Mouse (Mus musculus): Measurements from ENCODE around the gene Tcf7l2. TPM values are rescaled to one million over a fixed set of nuclear protein-coding genes. Genes with fewer than 3 reads are reported as not detected.

Tcf7l2 gene
- total RNA-seq, 2 experiments from 2014 or later = 8.1 to 12.1 TPM

- no peak for DNase-seq (ENCODE audit: low spot score in 2 of 2)
- intact Hi-C loops (cut with DNase I) = no loop called here
Observed at GRCm38 (mm10) chr19:55868597-55868996, 127.0 kb downstream of the Tcf7l2 start.

- no peak for DNase-seq (ENCODE audit: low spot score in 2 of 2)
- intact Hi-C loops (cut with DNase I) = loop anchor here (10.0 kb wide), 2 partner anchors 326 to 456 kb away; no protein-coding TSS in a partner anchor
Observed at GRCm38 (mm10) chr19:55870825-55871224, 129.2 kb downstream of the Tcf7l2 start.

DNA sequence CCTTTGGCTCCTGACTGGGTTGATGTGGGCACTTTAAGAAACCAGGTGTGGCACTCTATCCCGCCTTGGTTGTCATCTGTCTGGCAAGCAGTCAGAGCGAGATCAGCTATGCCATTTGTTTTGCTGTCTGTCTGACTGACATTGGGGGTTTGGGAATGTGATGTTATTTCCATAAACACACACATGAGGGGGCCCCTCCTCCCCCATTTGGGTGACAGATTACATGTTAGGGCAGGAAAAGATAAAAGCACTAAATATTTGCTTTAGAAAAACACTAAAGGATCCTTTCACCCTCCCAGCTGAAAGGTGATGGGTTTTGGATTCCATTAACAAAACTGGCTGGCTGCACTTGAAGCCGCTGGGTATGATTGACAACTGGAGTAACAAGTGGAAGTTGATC, 129.9 kb downstream of the Tcf7l2 start:
- DNase-seq (ENCODE audit: low spot score in 2 of 2) = no peak
- intact Hi-C loops (cut with DNase I) = loop anchor here (10.0 kb wide), 2 partner anchors 327 to 457 kb away; no protein-coding TSS in a partner anchor

DNA sequence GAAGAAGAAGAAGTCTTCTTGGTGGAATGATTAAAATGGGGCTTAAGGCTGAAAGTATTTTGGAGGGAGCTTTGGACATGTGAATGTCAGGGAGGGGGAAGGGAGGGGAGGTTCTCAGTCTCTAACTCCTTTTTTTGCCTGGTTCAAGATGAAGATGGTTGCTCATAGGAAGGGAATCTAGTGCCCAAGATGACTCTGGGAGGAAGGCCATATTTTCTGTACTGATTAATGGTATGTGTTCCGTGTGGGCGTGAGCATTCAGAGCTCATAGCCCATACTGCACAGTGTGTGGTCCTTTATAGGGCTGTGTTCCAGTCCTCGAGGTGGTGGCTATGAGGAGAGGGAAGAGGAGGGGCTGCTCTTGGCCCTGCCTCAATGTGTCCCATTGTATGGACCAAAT, 131.6 kb downstream of the Tcf7l2 start:
- intact Hi-C loops (cut with DNase I) = loop anchor here (10.0 kb wide), 2 partner anchors 328 to 458 kb away; no protein-coding TSS in a partner anchor

GRCm38 (mm10) chr19:55876501-55876900, 134.9 kb downstream of the Tcf7l2 start:
- peak in 1 of 2 experiments; percentile 59 for DNase-seq (ENCODE audit: low spot score in 2 of 2)
- intact Hi-C loops (cut with DNase I) = loop anchor here (5.0 to 10.0 kb wide), 4 partner anchors 134 to 539 kb away; partner anchors contain the start of gene Tcf7l2

More for the DNA sequence above, 131.6 kb downstream of the Tcf7l2 start:
- DNase-seq (ENCODE audit: low spot score in 2 of 2) = no peak

- DNase-seq (ENCODE audit: low spot score in 2 of 2) = peak; percentile 27 to 29
- intact Hi-C loops (cut with DNase I) = loop anchor here (5.0 to 10.0 kb wide), 4 partner anchors 135 to 540 kb away; partner anchors contain the start of gene Tcf7l2
Observed at GRCm38 (mm10) chr19:55877404-55877915, 135.8 kb downstream of the Tcf7l2 start.

DNA sequence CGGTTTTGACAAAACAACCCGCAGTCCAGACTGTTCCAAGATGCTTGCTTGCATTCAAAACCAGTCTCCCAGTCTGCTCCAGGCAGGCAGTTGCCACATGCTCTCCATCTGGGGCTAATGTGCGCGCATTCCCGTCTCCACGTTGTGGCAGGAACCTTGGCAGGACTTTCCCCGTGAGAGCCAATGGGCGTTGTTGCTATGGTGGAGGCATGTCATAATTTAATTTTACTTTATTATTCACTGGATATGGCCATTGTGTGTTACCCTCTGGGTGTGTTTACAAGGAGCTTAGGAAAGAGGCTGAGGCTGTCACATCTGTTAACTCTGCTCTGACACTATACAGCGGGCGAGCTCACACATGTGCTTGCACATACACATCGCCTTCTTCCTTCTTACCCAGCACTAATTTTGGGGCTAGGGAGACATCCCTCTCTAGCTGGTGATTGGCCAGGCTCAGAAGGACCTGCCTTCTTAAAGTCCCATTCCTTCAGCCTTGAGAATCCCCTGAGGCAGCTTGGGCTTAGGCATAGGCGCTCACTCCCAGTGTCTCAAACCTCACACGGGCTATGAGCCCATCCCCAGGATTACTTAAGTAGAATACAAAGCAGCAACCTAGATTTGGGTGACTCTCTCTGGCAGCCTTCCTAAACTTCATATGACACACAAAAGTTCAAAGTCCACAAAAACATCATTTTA, 139.2 kb downstream of the Tcf7l2 start:
- intact Hi-C loops (cut with DNase I) = no loop called here
- DNase-seq (ENCODE audit: low spot score in 2 of 2) = peak in 1 of 2 experiments; percentile 37

DNA sequence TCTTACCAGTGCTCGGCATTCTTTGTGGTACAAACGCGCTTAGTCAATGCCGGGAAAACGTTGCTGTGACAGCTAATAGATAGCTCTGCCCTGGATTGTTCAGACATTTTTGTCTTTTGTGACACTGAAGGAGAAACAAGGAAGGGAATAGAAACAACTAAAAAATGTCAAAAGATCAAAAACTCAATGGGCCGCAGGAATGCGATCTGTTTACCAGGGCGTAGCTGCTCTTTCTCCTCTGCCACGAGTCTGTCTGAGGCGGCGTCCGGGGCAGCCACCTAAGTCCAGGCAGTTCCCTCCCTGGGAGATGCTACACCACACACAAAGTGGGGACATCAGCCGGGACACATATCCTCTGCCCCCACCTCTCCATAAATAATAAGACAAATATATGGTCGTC, 144.9 kb downstream of the Tcf7l2 start:
- DNase-seq (ENCODE audit: low spot score in 2 of 2) = no peak
- intact Hi-C loops (cut with DNase I) = no loop called here

DNA sequence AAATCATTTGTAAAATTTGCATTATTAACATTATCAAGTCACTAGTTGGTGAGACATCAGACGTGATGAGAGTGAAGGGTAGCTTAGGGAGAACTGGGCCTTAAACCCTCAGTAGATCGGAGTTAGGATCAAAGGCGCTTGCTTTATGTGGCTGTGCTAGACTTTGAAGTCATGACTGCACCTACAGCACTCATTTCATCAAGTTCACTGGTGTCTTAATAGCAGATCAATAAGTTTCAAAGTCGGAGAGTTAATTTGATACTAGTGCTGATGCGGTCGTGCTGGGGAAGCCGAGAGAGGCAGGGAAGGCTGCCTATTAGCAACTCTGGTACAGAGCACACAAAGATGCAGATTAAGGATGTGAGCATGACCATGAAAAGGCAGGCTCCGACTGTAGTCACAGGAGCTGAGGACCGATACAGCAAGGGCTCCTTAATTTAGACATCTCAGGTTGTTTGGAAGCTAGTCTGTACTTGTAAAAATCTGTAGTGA, 150.1 kb downstream of the Tcf7l2 start:
- intact Hi-C loops (cut with DNase I) = loop anchor here (5.0 kb wide), 1 partner anchor 139 kb away; no protein-coding TSS in a partner anchor
- DNase-seq (ENCODE audit: low spot score in 2 of 2) = no peak

- no peak for DNase-seq (ENCODE audit: low spot score in 2 of 2)
- intact Hi-C loops (cut with DNase I) = loop anchor here (5.0 kb wide), 1 partner anchor 141 kb away; no protein-coding TSS in a partner anchor
Observed at GRCm38 (mm10) chr19:55893557-55893956, 151.9 kb downstream of the Tcf7l2 start.

DNA sequence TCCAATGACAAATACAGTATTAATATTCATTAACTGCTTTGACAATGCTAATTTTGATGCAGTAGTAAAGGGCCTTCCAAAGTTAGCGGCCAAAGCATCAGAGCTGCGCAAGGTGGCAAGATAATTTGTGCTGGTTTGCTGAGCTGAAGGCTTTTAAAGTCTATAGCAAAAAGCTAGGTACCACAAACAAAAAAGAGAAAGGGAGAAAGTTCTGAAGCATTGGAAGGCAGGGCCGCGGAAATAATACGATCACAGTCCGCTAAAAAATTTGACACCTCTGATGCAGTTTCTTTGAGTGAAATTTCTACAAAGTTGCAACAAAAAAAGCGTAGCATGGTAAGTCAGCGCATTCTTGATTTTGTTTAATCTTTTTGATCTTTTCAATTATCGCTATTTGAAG, 152.8 kb downstream of the Tcf7l2 start:
- intact Hi-C loops (cut with DNase I) = loop anchor here (5.0 kb wide), 1 partner anchor 142 kb away; no protein-coding TSS in a partner anchor
- DNase-seq (ENCODE audit: low spot score in 2 of 2) = no peak

DNA sequence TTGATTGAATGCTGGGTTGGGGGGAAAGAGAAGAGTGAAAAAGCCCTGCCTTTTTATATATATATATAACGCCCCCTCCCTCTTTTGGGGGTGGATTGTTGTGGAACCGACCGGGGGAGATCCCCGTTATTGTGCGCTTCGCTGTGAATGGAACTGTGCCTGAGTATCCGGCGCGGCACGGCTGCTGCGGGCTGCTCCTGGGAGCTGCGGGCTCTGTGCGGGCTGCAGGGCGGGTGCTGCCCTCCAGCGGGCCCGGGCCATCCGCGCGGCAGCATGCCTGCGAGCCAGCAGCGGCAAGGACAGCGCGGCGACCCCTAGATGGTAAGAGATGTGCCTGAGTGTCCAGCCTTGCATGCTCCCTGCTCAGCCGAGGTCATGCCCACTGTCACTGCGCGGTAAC, 153.7 kb downstream of the Tcf7l2 start:
- intact Hi-C loops (cut with DNase I) = loop anchor here (5.0 kb wide), 2 partner anchors 153 to 237 kb away; partner anchors contain the start of gene Tcf7l2
- peak; percentile 20 to 32 for DNase-seq (ENCODE audit: low spot score in 2 of 2)

GRCm38 (mm10) chr19:55895807-55896420, 154.3 kb downstream of the Tcf7l2 start:
- DNase-seq (ENCODE audit: low spot score in 2 of 2) = no peak
- intact Hi-C loops (cut with DNase I) = loop anchor here (5.0 kb wide), 2 partner anchors 154 to 236 kb away; partner anchors contain the start of gene Tcf7l2

DNA sequence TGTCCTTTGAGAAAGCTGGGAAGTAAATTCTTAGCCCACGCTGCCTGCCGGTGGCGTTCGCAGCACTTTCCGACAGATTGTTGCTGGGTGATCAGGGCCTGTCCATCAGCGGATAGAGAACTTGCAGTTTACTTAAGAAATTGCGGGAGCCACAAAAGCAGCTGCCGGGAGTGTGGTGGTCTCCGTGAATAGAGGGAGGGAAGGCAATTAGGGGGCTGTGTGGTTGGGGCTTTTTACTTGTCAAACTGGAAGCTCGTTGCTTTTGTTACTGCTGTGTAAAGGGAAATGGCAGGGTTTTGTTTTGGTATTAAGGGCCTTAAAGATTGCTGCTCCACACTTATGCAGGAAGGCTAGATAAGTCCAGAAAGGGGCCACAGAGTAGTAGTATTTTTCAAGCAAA, 155.0 kb downstream of the Tcf7l2 start:
- intact Hi-C loops (cut with DNase I) = loop anchor here (5.0 kb wide), 2 partner anchors 154 to 236 kb away; partner anchors contain the start of gene Tcf7l2
- DNase-seq (ENCODE audit: low spot score in 2 of 2) = no peak

DNA sequence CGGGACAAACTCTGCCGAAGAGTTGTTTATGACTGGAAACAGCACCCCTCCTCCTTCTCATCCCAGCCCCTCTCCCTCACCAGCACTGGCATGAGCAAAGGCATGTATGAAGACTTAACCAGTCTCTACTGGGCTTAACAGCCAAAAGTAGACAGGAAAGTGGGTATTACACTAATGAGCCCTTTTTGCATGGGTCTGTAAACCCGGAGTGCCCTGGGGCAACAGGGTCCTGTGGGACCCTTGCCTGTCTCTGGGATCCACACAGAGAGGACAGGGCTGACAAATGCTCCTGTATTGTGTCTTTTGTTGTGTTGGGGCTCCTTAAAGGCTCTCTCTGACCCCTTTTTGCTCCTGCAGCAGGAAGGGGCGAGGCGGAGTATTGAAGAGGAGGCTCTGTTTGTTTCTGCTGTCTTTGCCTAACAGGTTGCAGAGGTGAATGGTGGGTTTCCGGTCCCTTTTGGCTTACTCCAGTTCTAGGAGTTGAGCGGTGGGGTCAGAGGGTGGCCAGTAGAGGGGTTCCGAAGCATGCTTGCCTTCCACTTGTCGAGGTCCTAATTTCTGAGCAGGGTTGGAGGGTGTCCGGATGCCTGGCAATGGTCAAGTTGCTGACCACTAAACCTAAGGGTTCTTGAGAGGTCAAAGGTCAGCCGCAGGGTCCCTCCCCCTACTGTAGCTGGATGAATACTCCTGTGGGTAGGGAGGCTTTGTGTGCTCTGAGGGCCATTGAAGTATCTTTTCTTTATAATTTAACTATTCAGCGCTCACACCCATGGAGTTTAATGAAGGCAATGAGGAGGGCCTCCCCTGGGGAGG, 161.2 kb downstream of the Tcf7l2 start:
- DNase-seq (ENCODE audit: low spot score in 2 of 2) = no peak
- intact Hi-C loops (cut with DNase I) = no loop called here

DNA sequence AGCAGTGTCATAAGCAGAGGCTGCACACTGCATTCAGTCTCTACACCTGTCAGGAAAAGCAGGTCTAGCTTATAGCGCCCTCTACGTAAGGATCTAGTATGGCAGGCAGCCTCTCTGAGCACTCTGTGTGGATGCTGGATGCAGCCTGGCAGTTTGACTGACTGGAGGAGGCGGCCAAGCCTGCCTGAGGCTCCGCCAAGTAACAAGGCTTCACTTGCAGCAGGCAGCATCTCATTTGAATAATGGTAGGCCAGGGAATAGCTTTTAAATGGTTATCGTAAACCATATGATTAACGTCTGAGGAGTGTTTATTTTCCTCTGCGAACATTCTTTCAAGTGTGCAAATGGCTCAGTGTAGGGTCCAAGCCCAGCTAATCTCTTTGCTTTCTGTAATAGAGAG, 167.4 kb downstream of the Tcf7l2 start:
- DNase-seq (ENCODE audit: low spot score in 2 of 2) = no peak

GRCm38 (mm10) chr19:55911941-55912340, 170.3 kb downstream of the Tcf7l2 start:
- intact Hi-C loops (cut with DNase I) = no loop called here
- no peak for DNase-seq (ENCODE audit: low spot score in 2 of 2)

More for the DNA sequence above, 167.4 kb downstream of the Tcf7l2 start:
- intact Hi-C loops (cut with DNase I) = no loop called here

DNA sequence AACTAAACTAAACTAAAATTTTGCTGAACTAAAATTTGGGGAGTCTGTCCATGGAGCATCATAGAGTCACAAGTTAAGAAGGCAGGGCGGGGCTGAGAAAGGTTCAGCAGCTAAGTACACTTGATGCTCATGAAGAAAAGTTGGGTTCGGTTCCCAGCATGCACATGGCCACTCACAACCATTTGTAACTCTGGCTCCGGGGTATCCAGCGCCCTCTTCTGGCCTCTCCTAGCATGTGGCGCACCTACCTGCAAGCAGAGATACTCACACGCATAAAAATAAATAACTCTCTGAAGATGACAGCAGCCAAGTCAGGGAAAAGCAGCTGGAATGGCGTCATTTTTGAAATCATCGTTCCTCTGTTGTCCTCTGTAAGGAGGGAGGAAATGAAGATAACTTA, 171.2 kb downstream of the Tcf7l2 start:
- intact Hi-C loops (cut with DNase I) = no loop called here

GRCm38 (mm10) chr19:55913585-55913984, 172.0 kb downstream of the Tcf7l2 start:
- intact Hi-C loops (cut with DNase I) = no loop called here
- no peak for DNase-seq (ENCODE audit: low spot score in 2 of 2)

More for the DNA sequence above, 171.2 kb downstream of the Tcf7l2 start:
- no peak for DNase-seq (ENCODE audit: low spot score in 2 of 2)
